Mouse (Mus musculus): ENCODE measurements around the gene Fahd1.
A peak's percentile ranks its signal among the peaks of the same experiment; 100 is the strongest.

Gene Fahd1

DNA sequence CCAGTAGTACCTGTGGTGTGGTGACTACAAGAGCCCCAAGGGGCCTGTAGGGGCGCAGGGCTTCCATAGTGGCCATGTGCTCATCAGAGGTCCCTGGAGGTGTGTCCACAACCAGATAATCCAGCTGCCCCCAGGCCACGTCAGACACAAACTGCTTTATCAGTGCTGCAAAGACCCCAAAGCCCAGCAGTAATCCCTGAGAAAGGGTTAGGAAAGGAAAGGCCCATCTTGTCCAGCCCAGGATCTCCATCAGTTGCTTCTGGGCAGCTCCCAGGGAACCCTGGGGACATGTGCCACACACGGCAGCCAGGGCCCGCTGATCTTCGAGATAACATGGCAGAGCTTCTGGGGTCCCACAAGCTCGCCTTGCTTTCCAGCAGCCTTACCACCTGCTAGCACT, 34.2 kb upstream of the Fahd1 start:
- DNase-seq, result no peak

DNA sequence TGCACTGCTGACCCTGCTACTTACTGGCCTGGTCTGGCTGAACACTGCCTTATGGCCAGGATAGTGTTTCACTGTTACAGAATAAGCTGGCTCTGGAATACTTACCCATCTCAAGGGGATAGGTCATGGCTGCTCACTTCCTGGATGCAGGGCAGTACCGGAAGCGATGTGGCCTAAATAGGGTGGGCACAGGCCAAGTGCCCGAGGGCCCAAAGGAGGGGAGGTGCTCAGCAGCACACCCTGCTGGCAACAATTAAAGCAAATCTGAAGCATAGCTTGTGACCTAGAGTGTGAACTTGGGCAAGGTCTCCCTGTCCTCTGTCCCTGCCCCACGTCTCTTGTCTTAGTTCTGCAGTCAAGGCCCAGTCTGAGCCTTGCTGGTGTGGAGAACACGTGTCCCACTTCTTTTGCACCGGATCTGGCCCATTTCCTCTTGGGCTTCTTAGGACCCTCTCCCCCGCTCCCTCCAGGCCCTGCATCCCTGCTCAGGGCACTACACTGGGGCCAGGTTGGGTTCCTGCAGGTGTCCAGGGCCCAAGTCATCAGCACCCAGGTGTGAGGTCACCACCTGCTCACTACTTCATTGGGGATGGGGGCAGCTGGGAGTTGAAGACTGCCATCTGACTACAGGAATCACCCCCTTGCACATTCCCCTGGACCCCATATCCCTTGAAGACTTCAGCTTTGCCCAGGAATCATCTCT, 31.7 kb upstream of the Fahd1 start:
- DNase-seq, result peak; percentile 72 to 75

DNA sequence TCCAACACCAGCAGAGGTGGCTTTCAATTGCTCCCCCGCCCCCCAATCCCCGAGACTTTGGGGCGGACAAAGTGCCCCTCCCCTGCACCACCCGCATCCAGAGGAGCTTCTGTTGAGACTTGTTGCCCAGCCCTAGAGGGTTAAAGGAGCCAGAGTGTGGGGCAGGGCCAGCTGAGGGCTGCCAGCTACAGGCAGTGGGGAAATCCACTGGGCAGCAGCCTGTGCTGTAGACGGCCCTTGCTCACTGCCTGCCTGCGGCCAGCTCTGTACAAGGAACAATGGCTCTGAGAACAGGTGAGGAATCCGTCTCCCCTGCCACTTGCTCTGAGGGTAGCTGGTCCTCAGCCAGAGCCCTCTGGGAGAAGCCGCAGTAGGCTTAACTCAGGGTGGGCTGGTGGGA, 28.4 kb upstream of the Fahd1 start:
- DNase-seq, result no peak

DNA sequence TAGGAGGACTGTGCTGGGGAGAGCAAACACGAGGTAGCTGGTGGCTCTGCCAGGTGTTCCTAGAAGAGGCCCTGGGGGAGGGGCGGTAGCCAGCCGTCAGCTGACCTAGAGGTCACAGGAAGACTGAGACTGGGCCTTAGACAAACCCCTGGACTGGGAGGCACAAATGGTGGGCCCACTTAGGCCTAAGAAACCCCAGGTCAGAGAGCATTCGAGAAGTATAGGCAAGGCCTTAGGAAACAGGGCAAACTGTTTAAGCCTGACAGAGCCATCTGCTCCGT, 27.9 kb upstream of the Fahd1 start:
- DNase-seq, result peak; percentile 66 to 78

DNA sequence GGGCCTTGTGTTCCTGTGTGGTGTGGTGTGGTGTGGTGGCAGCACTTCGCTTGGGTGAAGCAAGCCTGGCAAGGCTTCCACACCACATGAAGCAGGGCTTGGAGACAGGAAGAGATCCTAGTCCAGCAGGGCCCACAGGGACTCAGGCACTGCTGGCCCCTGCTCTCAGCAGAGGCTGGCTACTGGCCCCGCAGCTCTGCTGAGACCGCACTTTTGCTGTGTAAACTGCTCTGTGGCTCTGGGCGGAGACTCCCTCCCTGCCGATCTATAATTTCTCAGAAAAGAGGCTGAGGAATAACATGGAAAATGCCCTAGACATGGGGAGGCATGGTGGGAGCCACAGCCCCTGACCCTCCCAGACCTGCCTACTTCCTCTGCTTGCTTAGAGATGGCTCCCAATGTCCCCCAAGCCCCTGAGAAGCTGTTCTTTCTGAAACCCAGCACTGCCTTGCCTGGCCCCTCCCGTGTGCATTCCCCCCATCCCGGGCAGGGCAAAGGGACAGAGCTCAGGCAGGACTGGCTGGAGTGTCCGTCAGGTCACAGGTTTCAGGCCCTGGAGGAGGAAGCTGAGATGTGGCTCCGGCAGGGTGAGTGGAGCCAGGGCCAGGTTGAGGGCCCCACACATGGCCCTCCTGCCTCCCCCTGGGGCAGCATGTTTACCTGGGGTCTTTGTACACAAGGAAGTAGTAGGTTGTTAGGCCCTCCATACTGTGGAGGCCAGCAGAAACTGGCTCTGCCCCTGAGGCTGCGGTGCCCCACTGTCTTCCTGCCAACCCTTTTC, 27.4 kb upstream of the Fahd1 start:
- peak in 1 of 2 experiments; percentile 62 for DNase-seq

DNA sequence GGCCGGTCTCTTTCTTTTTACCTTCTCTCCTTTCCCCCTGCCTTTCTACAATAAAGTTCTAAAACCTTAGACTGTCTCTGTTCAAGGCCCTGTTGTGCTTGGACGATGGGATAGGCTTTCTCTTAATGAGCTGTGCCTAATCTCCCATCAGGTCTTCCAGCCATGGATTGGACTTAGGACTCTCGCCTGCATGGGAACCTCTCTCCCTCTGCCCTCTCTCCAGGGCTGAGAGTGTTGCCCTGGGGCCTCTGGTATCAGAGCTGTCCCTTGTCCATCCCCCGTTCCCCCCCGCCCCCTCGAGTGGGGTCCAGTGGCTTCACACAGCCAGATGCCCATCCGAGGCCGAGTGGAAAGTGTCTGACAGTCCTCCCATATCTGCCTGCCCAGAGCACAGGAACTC, 24.8 kb upstream of the Fahd1 start:
- no peak for DNase-seq

DNA sequence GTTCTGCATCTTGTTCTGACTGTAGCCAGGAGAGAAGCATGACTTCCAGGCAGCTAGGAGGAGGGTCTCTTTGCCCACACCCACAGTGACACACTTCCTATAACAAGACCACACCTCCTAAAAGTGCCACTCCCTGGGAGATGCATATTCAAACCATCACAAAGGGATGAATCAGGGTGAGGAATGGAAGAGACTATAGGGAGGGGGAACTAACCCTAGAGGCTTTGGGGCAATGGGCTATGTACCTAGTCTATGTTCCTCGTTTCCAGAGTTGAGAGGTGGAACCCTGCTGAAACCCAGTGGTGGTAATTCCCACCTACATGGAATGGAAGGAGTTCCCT, 24.2 kb upstream of the Fahd1 start:
- DNase-seq, result no peak

DNA sequence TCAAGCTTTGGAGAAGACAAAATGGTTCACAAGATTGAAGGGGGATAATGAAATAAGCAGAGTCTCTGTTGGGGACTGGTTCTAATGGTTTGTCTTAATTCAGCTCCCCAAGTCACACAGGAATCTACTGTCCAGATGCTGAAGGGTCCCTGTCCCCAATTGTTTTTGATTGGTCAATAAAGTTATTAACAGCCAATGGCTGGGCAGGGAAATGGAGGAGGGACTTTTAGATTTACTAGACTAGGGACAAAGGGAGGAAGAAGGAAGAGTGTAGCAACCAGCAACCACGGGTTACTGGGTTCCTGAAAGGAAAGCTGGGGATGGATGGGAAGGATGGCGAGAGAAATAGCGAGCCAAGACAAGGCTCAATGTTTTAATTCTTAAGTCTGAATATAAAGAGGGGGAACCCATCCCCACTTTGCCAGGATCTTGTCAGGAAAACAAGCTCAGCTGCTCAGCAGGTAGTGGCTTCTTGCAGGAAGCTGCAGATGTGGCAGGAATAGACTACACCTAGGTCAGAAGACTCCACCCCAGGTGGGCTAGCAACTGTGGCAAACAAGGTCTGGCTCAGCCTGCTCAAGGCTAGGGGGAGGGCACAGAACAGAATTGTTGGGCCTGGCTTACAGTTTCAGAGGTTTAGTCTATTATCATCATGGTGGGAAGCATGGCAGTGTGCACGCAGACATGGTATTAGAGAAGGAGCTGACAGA, 23.7 kb upstream of the Fahd1 start:
- no peak for DNase-seq

DNA sequence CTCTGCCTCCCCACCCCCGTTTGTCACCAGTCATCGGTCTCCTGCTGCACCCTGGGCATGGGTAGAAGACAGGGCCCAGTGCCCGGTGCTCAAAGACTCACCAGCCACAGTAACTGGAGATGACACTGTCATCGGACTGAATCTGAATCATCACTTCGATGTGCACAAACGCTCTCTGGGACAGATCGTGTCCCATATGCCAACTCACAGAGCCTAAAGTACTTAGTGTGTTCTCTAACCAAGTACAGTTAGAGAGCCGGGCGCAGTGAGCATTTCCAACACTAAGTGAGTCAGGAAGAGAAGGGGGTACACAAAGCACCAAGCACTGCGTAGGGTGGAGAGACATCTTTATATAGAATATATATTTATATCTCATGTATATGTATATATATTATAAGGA, 17.8 kb upstream of the Fahd1 start:
- DNase-seq, result no peak

DNA sequence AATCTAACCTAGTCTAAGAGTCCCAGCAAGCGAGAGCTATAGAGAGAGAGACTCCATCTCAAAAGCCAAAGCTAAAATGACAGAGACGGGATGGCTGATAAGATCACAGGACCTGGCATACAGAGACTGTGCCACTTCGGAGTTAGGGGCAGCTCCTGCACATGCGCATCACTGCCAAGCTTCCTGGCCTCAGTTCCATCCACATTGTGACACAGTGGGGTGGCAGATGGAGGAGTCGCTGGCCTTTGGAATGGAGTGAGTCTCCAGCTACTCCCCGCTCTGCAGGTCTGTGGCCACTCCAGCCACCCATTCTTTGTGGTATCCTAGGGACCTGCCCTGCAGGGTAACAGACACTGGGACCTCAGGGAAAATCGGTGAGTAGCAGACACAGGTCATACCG, 15.6 kb upstream of the Fahd1 start, which contains the start of gene Igfals:
Gene Igfals, plus strand, starts transcription at position 222 of the 400 bp plus-strand sequence.
- DNase-seq, result no peak

DNA sequence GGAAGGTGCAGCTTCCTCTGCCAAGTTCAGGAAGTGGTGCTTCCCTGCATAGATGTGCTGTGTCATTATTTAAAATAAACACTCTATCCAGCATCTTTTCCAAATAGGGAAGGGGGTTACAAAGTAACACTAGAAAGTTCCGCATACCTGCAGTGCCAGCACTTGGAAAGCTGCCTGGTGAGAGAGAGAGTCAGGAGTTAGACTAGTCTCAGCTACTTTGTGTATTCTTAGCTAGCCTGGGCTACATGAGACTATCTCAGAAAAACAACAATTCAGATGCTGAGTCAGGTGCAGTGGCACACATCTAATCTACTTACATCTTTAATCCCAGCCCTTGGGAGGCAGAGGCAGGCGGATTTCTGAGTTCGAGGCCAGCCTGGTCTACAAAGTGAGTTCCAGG, 11.6 kb upstream of the Fahd1 start:
- DNase-seq, result no peak

DNA sequence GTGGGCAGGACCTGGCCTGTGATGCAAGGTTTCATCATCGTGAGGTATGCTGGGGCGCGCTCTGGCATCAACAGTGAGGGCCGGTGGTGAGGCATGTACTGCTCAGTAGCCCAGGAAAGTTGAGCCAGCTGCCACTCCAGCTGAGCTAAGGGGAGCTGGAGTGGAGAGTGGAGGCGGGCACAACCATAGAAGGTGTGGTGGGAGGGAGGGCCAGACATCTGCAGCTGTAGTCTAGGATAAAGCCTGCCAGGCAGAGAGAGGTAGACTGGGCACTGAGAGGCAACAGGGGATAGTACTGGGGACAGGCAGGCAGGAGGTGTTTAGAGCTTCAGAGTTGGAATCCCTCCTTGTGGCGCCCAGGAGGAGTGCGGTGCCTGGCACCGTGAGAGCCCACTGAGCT, 9.9 kb upstream of the Fahd1 start:
- no peak for DNase-seq

DNA sequence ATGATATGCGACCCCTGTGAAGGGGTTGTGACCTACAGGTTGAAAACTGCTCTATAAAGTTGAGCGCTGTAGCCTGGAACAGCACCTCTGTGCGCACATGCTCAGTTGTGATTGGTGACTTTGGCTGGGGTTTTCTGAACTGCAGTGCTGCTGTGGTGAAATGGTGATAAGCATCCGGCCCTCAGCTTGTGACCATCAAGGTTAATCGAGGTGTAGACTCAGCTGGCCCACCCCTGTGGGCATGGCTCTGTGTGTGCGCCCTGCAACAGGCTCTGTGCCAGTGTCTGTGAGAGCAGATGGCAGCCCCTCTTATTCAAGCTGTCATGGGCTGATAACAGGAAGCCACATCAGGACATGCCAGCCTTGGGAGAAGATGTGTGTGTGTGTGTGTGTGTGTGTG, 8.8 kb upstream of the Fahd1 start:
- no peak for DNase-seq

DNA sequence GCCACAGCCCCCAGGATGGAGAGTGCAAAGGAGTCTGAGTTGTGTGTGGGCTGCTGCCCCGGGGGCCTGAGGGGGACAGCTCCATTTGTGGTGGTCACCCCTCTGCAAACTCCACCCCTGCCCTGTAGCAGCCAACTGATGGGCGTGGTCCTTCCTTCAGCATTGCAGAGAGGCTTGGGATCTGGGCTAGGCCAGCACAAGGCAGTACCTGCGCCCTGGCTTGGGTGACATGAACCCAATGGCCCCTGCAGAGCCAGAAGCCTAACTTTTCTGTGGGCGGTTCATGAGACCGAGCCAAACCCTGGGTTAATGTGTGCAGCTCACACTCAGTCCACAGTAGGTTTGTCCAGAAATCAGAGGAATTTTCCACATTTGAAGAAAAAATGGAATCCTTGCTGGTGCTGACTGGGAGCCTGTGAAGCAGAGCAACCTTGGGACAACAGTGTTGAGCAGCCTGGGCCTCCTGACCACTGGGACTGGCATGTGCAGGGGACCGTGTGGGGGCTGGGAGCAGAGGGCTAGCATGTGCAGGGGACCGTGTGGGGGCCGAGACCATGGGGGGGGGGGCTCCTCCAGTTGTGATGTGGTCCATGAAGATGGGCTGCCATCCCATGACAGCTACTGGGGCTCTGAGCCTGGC, 7.8 kb upstream of the Fahd1 start:
- DNase-seq, result no peak

DNA sequence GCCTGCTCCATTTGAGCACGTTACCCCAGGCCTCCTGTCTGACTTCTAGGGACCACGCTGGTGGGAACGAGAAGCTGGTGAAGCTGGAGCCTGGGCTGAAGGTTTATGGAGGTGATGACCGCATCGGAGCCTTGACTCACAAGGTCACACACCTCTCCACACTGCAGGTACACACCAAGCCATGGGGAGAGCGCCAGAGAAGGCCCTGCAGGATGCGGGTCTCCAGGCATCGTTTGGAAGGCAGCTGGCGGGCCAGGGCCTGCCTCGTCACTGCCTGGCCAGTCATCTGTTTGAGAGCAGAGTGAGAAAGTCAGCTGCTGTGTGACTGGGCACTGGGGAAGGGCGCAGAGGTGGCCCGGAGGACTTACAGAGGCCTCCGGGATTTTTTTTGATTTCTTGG, 6.4 kb upstream of the Fahd1 start:
- DNase-seq, result no peak

DNA sequence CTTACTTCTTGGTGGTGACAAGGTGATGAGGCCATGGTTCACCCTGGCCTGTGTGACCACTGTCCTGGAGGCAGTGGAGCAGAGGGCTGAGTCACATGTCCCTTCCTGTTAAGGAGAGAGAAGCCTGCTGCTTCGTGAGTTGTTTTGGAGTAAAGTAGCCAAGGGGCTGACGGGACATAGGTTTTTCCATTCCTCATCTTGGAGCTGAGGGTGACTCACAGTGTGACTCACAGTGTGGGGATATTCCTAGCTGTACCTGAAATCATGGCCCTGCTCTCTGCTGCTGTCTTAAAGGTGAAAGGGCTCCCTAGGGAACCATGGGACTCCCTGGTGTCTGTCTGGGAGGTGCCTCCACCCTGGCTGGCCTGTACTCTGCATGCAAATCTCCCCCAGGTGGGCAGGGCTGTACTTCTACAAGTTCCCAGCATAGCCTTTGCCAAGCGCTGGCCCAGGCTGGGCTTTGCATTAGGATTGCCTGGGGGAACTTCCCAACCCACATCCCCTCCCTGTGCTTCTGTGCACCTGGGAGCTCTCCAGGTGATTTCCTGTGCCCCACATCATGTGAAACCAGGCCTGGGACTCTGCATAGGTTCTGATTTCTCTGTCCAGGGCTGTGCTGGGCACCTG, 5.8 kb upstream of the Fahd1 start:
- DNase-seq, result no peak

DNA sequence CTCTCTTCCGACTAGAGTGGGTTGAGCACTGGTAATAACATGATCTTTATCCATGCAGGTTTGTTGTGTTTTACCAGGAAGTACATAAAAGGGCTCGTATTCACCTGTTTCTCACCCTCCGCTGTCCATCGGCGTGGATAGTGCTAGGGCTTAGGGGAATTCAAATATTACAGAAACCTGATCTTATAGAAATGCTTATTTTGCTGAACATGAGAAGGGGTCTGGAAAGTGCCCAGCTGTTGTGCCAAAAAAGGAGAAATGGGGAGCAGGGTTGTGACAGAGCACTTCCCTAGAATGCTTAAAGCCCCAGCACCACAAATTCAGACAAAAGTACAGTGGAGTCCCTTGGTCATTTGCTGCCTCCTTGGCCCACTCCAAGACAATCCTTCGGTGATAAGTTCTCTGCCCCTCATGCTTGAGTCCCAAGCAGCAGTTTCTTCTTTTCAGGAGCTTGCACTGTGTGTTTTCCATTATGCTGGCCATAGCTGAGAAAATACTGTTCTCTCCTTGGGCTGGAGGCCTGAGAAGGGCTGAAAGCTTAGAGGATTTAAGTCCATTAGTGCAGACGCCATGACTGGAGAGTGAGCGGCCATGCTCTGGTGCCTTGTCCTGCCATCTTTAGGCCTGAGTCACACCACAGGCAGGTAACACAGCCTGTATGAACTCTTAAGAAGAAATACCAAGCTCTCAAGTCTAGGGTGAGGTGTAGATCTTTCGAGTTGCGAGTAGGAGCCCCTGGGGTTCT, 1.4 kb upstream of the Fahd1 start:
- DNase-seq, result no peak

DNA sequence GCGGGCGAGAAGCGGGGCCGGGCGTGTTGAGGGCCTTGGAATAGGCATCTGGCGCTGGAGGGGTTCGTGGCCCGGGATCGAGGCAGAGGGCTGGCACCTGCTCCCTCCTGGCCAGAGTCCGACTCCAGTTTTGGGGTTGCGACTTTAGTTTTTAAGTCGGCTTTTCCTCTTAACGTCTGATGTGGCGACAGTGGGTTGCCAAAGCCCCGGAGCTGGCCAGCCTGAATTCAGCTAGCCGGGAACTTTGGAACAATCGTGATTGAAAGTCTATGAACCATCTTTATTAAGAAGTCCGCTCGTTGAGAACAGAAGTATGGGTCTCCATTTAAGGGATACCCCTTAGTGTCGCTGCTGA, 586 bp upstream of the Fahd1 start:
- no peak for DNase-seq

DNA sequence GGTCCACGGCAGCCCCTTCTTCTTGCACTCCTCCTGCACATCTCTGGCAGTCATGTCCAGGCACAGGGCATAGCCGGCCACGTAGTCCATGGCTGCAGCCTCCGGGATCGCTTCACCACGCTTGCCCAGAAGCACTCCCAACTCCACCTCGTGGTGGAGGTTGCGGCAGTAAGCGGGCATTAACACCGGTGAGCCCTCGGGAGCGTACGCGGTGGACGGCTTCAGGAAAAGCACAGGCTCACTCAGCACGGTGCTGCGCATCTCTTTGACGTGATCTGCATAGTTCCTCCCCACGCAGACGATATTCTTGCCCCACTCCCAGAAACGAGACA, 465 bp downstream of the Fahd1 start:
- no peak for DNase-seq

DNA sequence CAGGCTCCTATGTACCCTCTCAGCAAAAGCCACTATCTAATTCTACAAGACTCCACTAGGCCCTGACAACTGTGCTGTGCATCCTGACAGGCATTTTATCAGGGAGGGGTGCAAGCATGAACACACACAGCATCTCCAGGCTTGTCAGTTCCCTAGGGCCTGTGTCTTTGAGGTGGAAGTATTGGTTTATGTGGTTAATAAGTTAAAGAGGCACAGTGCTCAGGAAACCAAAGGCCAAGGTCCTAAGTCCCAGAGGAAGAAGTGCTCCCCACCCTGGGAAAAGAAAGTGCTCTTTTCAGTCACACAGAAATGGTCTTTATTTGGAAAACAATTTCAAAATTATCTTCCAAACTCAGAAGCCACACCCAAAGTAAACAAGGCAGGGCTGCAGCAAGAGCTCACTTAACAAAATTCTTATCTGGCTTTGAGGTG, 1.5 kb downstream of the Fahd1 start:
- peak in 1 of 2 experiments; percentile 19 for DNase-seq

DNA sequence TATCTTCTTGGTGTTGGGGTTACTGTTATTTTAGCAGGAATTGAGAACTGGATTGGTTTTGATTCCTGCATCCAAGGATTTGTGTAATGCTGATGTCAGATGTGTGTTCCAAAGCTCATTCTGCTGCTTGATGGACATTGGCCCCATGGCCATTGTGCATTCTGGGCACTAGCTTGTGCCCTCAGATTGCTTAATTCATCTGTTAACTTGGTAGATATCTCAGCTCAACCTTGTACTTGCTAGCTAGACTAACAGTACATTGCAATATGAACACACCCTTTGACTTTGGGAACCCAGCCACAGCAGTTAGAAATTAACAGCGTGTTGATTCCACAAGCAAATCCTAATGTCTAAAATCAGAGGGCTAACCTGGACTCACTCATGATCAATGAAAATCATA, 2.8 kb downstream of the Fahd1 start:
- no peak for DNase-seq

DNA sequence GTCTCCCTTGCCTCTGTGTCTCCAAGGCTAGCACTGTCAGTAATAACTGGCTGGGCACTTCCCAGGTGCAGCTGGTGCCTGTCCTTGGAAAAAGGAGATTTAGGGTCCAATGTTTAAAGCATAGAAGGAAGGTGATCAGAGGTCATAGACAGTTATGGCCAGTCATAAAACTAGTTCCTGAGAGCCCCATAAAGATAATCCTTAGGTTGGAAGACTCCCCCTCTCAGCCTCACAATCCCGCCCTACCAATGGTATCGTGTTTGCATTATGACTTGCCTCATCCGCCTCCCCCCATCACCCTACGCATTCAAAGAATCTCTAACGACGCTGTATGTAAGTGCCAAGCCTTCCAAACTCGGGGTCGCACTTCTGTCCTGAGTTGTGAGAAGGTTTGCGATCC, 5.6 kb downstream of the Fahd1 start:
- DNase-seq, result no peak

DNA sequence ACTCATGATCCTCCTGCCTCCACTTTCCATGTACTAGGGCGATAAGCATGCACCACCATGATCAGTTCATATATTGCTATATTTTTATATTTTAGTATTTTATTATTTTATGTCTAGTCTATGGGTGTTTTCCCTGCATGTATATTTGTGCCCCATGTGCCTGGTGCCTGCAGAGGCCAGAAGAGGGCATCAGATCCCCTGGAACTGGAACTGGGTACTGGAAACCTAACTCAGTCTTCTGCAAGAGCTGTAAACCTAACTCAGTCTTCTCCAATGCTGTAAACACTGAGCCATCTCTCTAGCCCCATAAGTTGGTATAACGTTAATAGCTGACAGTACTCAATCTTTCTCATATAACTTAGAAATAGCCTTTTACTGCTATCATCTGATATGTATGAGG, 7.5 kb downstream of the Fahd1 start:
- DNase-seq, result no peak

All from kidney, postnatal 4 days (tissue).